Mouse (Mus musculus) T-helper 1 cell (primary cell): ENCODE results near the gene Mpp3.

Experiments used
- in situ Hi-C: fragments of 300-600 bp; cut with MboI, MseI; formaldehyde crosslinking; loops from one replicate; pipeline ENCODE4 v1.15.1; 2025; ENCODE audit warnings: high pct_unique_total_duplicates

Mpp3 gene

DNA sequence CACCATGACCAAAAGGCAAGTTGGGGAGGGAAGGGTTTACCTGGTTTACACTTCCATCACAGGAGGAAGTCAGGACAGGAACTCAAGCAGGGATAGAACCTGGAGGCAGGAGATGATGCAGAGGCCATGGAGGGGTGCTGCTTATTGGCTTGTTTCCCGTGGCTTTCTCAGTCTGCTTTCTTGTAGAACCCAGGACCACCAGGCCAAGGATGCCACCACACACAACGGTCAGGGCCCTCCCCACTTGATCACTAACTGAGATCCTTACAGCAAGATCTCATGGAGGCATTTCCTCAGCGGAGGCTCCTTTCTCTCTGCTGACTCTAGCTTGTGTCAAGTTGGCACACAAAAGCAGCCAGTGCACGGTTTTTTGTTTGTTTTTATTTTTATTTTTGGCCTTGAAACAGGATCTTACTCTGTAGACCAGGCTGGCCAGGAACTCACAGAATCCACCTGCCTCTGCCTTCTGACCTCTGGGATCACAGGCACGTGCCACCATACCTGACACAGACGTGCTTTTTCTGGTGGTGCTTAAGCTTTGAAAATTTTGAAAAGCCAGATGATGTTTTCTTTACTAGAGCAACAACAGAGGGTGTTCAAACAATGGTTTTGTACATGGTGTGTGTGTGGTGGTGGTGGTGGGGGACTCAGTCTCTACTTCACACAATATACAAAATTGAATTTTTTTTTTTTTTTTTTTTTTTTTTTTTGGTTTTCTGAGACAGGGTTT lies at the start of gene Mpp3:
TSS of gene Mpp3 (minus strand) at position 375 of the 730 bp plus-strand sequence.
- in situ Hi-C loops: no loop called here

DNA sequence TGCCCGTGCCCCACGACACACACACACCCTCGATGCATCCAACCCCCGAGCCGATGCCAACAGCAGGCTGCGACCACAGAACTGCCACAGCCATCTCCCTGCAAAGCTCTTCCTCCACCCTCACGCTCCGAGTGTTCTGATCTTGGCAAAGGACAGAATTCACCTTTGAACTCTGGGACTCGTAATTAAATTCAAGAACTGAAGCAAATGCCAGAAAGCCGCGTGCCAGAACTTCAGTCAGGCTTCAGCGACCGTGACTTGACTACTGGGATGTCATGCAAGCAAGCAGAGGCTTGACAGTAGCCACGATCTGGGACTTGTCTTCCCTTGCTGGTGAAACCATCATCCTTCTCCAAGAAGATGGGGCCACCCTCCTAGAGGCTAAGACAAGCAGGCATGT lies 45.5 kb upstream of the Mpp3 start:
- in situ Hi-C loops: no loop called here

DNA sequence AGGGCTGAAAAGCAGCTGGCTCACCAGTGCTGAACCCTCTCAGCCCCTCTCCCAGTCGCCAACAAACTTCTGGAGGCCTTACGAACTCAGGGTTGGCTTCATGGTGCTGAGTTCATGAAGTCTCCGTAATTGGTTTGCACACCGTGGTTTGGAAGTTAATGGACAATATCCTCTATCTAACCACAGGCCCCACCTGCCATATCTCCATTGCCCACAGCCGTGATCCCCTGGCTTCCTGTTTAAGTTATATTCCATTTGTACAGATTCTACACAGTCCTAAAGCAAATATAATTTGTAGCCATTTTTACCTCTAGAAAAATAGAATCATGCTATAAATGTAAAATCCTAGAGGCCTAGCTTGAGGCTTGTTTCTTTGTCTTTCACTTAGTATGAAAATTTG lies 44.5 kb upstream of the Mpp3 start:
- in situ Hi-C loops: no loop called here

DNA sequence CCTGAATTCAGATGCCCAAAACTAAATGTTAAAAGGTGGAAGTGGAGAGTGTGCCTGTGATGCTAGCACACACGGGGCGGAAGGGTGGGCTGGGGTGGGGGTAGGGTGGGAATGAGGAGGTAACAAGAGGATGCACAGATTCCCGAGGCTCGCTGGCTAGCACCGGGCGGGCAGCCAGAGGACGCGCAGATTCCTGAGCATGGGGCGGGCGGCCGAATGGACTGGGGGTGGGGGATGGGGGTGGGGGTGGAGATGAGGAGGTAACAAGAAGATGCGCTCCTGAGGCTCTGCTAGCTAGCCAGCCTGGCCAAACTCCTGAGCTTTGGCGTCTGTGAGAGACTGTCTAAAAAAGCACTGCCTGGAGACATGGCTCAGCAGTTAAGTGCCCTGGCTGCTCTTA lies 42.2 kb upstream of the Mpp3 start:
- in situ Hi-C loops: no loop called here

DNA sequence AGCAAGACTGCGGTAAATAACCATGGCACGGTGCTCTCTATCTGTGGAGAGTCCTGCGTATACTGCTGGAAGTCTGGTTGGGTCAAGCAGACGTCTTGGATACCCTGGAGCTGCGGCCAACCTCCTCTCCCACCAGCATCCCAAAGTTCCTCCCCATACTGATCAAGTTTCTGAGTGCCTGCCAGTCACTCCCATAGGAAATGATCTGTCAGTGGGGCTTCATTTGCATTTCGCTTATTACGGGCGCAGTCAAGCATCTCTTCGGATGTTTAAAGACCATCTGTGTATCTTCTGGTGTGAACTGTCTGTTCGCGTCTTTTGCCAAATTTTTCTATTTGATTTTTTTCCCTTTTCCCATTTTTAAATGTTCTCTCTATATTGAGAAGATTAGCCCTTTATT lies 41.4 kb upstream of the Mpp3 start:
- in situ Hi-C loops: no loop called here

DNA sequence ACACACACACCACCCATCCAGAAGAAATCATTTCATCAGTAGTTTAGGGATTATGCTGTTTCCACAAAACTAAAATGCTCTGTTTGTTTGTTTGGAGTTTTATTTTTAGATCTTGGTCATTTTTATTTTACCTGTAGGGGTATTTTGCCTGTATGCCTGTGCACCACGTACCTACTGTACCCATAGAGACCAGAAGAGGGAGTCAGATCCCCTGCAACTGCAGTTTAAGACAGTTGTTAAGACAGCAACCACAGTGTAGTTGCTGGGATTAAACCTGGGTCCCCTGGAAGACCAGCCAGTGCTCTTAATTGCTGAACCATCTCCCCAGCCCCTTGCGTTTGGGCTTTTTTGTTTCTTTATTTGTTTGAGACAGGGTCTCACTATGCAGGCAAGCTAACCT lies 40.7 kb upstream of the Mpp3 start:
- in situ Hi-C loops: no loop called here

DNA sequence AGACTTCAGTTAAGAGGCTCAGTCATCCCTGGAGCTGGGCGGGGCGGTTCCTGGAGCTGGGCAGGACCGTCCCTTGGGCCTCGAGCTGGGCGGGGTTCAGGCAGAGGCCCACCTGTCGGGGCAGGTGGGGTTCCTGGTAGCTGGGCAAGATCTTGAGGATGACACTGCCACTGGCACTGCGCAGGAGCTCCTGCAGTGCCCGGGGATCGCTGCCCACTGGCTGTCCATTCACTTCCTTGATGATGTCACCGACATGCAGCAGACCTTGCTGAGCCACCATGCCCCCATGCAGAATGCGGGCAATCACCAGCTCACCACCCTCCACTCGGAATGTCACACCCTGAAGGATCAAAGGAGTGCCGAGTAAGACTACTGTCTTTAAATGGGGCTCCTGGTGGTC lies 34.8 kb upstream of the Mpp3 start:
- in situ Hi-C loops: no loop called here

DNA sequence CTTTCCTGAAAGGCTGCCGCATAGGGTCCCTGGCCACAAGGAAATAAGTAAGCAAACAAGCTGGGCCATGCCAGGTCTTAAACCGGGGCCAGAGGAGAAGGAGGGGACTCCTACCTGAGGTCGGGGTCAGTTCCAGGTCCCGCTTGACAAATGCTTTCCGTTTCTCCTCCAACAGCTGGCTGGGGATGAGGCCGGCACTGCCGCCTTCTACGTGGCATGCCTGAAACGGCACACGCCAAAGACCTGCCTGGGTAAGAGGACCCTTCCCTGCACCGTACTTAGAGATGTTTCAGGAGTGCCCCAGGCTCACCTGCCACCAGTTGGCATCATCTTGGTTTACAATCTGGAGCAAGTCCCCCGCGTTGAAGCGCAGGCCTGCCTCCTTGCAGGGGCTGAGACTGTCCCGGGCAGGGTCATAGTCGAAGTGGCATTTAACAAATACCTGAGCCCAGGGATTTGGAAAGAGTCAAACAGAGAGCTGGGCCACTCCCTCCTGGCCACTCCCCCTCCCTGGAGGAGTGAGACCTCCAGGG lies 33.7 kb upstream of the Mpp3 start:
- in situ Hi-C loops: no loop called here

DNA sequence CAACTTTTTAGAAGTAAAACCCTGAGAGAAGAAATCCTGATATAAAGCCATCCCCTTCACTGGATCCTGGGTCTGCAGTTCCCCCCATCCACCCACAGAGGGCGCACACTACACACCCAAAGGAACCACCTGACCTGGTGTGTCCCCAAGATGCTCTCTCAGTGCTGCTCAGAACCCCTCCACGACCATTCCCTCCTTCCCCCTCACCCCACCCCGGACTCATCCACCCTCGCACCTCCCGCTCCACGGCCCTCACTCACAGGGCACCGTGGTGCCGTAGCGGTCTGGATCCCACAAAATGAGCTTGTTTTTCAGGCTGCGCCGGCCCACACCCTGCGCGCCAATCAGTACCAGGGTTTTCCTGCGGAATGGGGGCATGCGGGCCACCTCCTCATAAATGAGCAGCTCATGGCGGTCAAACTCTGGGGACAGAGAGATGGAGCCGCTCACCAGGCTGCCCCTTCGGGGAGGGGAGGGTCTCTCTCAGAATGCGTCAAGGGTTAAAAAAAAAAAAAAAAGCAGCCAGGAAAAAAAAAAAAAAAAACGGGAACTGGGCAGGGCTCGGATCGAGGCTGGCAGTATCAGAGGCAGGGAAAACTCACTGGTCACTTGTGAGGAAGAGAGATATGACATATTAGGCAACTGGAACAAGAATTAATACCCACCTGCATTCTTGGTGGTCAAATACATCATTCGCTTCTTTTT lies 33.1 kb upstream of the Mpp3 start:
- in situ Hi-C loops: no loop called here

DNA sequence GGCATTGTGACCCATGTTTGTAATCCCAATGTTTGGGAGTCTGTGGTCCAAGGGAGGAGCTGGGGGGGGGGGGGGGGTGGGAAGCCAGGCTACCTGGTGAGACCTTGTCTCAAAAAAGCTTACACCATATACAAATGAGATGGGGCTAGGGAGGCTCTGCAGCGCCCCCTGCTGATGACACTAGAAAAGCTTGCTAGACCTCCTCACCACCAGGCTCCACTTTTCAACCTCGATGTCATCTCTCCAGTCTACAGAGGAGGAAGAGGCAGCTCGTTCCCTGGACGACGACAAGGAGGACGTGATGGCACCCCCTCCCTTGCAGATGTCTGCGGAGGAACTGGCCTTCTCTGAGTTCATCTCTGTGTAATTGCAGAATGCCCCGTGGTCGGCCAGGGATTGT lies 25.6 kb upstream of the Mpp3 start:
- in situ Hi-C loops: no loop called here

DNA sequence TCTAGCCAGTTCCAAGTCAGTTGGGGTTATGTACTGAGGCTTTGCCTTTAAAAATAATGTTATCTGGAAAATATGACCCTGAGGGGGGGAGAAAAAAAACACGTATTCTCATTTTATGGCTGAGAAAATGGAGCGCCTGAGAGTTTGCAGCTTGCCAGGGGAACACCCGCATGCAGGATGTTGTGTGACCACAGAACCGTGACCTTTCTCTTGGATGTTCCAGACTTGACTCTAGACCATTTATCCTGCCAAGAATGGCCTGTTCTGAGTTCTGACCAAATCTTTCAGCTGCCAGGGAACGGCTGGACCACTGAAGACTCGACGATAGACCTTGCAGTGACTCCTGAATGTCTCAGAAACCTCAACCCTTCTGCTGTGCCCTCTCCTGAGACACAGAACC lies 24.9 kb upstream of the Mpp3 start:
- in situ Hi-C loops: no loop called here

DNA sequence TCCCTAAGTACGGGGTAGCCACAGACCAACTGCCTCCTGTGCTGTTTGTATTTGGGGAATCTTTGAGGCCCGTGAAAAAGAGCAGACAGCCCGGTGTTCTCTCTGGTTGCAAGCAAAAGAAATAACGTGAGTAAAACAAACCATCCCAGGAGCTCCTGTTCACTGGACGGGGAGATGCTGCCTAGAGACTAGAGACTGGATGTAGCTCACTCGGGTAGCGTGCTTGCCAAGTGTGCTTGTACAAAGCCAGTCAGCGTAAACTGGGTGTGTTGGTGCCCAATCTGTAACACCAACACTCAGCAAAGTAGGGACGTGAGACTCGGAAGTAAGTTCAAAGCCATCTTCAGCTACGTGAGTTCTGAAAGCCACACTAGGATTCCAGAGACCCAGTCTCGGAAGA lies 24.4 kb upstream of the Mpp3 start:
- in situ Hi-C loops: no loop called here

DNA sequence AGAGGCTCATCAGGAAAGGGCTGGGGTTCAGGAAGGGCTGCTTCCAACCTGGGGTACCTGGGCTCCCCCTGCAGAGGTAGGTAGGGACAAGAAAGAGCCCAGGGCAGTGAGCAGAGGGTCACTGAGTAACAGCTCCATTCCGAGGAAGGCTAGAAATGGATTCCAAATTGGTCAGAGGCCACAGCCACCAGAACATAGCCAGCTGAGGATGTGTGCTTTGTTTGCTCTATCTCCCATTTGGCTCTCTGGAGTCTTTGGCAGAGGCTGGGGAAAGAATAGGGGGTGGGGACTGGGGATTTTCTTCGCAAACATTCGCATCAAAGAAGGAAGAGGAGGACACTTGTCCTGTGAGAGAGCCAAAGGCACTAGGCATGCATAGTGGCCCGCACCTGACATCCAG lies 23.7 kb upstream of the Mpp3 start:
- in situ Hi-C loops: no loop called here

DNA sequence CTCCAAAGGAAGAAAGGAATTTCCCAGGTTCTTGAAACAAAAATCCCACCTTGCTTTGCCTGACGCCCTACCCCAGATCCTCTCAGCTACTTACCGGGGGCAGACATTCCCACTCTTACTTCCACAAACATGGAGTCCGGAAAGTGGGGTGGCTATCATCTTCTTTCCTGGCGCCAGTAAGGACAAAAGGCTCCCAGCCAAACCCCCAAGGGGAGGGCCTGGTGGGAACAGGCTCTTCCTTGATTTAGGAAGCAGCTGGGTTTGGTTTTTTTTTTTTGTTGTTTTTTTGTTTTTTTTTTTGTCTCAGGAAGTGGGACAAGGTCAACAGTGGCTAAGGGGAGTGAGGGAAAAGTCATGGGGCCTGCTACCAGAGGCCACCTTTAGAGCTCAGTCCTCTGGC lies 23.3 kb upstream of the Mpp3 start:
- in situ Hi-C loops: no loop called here

DNA sequence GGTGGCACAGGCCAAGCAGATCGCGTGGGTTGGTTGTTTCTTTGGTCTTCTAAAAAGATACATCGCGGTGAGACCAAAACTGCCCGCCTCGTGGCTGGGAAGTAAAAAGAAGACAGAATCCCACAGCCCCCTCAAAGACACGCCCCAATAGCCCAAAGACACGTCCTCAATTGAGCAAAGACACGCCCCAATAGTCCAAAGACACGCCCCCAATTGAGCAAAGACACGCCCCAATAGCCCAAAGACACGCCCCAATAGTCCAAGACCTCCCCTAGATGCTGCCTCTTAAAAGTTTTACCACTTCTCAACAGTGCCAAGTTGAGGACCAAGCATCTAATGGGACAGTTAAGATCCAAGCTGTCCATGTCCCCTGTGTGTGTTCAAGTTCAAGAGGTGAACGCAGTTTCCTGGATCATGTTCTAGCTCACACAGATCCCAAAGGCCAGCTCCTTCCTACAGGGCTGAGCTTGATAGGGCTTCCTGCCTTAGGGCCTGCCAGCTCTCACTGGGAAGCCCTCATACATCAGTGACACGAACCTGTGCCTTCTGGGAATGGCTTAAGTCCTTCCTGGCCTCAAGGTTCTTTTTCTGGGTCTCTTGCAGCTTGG lies 21.7 kb upstream of the Mpp3 start:
- in situ Hi-C loops: no loop called here

DNA sequence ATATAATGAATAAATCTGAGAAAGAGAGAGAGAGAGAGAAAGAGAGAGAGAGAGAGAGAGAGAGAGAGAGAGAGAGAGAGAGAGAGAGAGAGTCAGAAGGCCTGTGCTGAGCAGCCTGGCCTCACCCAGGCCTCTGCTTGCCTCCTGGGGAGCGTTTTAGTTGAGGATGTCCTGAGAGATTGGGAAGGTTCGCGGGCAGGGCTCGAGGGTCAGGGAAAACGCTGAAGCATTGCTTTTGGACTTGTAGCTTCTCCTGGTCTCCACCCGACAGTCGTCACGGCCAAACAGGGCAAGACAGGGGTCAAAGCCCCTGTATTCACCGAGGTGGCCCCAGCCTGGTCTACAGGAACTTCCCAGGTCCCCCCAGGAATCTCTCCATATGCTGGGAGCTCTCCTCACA lies 18.3 kb upstream of the Mpp3 start:
- in situ Hi-C loops: no loop called here

DNA sequence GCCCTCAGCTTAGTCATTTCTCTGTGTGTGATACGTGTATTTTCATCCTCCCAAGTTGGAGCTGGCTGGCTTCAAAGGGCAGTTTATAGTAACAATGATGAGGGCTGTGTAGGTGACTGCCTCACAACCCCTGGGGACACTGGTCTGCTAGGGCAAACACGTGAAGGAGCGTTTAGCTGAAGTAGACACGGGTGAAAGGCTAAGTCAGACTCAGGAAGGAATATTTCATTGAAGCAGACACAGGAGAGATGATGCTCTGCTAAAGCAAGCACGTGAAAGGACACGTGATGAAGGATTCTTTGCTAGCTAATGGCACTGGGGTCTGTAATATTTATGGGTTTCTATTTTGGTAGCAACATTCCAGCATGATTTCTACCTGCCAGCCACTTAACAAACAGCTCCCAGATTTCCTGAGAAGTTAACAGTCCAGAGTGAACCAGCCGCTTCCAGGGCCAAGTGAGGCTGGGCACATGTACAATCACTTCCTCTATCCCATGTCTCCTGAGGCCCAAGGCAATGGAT lies 16.5 kb upstream of the Mpp3 start:
- in situ Hi-C loops: no loop called here

DNA sequence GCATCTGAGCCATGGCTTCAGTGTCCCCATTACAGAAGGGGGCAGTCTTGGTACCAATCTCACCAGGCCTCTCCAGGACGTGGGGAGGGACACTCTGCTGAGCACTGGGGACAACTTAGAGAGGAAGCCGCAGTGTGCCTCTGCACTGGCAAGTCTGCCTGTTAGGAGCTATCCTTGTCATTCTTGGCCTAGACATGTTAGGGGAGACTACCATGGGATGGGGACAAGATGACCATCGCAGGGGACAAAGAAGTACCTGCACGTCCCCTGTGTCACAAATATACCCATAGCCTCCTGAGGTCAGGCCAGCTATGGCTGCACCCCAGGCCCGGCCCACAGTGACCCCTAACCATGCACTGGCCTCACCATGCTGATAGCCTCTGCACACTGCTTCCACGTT lies 15.1 kb upstream of the Mpp3 start:
- in situ Hi-C loops: no loop called here

DNA sequence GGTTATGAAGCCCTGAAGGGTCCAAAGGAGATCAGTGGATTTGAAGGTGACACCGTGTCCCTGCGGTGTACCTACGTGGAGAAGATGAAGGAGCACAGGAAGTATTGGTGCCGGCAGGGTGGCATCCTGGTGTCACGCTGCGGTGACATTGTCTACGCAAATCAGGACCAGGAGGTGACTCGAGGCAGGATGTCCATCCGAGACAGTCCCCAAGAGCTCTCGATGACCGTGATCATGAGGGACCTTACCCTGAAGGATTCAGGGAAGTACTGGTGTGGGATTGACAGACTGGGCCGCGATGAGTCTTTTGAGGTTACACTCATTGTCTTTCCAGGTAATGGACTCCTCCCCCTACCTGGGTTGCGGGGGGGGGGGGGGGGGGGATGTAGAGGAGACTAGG lies 14.7 kb upstream of the Mpp3 start:
- in situ Hi-C loops: no loop called here

DNA sequence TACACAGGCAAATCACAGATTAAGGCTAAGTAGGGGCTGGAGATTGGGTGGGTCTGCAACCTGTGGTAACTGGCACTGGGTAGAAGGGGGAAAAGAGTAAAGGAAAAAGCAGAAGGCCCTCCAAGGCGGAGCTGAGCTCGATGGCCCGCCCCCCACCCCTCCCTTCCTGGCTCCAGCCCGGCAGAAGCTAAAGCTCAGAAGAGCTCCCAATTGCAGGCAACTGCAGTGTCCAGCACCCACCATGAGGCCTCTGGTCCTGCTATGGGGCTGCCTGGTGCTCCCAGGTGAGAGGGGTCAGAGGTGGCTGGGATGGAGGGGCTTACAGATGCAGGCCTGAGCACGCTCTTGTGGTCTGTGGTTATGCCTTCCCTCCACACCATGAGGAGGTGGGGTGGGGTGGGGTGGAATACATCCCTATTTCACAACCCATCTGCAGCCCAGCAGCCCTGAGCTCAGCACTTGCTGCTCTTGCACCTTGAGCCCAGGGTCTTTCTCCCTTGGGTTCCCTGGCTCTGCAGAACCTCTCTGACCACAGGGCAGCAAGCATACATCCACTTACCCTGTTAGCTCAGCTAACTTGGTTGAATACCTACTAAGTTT lies 13.2 kb upstream of the Mpp3 start, which contains the start of gene Cd300lg:
TSS of gene Cd300lg (plus strand) at position 160 of the 600 bp plus-strand sequence.
- in situ Hi-C loops: no loop called here

DNA sequence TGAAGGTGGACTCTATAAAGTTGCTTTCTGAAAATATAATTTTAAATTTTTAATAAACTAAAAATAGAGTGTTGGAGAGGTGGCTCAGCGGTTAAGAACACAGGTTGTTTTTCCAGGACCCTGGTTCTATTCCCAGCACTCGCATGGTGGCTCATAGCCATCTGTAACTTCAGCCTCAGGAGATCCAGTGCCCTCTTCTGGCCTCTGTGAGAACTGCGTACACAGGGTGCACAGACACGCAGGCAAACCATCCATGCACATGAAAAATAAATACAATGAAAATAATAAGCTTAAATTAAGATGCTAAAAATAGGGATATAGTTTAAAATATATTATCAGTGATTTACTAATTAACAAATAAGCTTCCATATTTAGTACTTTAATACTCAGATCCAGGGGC lies 12.4 kb upstream of the Mpp3 start:
- in situ Hi-C loops: no loop called here

DNA sequence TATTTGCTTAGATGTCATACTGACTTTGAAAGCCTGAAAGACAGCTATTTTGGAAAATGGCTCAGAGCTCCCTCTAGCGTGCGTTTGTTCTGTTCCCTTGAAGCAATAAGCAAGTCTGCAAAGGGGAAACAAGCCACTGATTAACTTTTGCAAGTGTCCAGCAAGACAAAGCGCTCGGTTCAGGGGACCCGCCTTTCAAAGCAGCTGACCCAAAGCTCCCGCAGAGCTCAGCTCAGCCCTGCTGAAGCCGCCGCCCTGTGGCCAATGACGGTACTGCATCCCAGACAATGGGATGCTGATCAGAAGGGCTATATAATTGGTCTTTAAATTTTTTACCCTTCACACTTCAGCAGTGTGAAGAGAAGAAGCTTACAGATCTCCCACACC lies 11.9 kb upstream of the Mpp3 start:
- in situ Hi-C loops: no loop called here
